Mouse (Mus musculus) stomach, embryonic 14.5 days (tissue): Measurements from ENCODE around the gene Foxg1. TPM values are rescaled to one million over a fixed set of nuclear protein-coding genes. Genes with fewer than 3 reads are reported as not detected.
A peak's percentile ranks its signal among the peaks of the same experiment; 100 is the strongest.

Experiments used
- ATAC-seq: fragments of 200-750 bp; cut with Nextera tagmentation; 2 replicates; pipeline ENCODE4 v1.8.0; 2017; ENCODE audit warnings: low read depth, moderate TSS enrichment; ENCODE audit not compliant: insufficient number of reproducible peaks, insufficient read depth, low FRiP score
- H3K27ac ChIP-seq: fragments of 300-500 bp; sonication (generic); 2 replicates; pipeline ENCODE4 v1.5.1; 2014; ENCODE audit warnings: mild to moderate bottlenecking, low read length, moderate library complexity, mixed read lengths
- H3K27me3 ChIP-seq: fragments of 300-500 bp; sonication (generic); 2 replicates; pipeline ENCODE4 v1.6.1; 2014; ENCODE audit warnings: low read length, control low read depth, mixed read lengths; ENCODE audit not compliant: control insufficient read depth, insufficient read depth
- H3K36me3 ChIP-seq: fragments of 300-500 bp; sonication (generic); 2 replicates; pipeline ENCODE4 v1.6.1; 2014; ENCODE audit warnings: mild to moderate bottlenecking, control low read depth, low read length, moderate library complexity, mixed read lengths; ENCODE audit not compliant: control insufficient read depth, insufficient read depth
- H3K4me1 ChIP-seq: fragments of 300-500 bp; sonication (generic); 2 replicates; pipeline ENCODE4 v1.6.1; 2014; ENCODE audit warnings: low read length, control low read depth, mixed read lengths; ENCODE audit not compliant: control insufficient read depth, insufficient read depth
- H3K4me2 ChIP-seq: fragments of 300-500 bp; sonication (generic); replicated peaks from 2 replicates; pipeline ENCODE4 v1.6.1; 2014; ENCODE audit warnings: low read depth, low read length, control low read depth
- H3K4me3 ChIP-seq: fragments of 300-500 bp; sonication (generic); 2 replicates; pipeline ENCODE4 v1.5.1; 2014; ENCODE audit warnings: low read depth, low read length, control low read depth
- H3K9ac ChIP-seq: fragments of 300-500 bp; sonication (generic); replicated peaks from 2 replicates; pipeline ENCODE4 v1.6.1; 2014; ENCODE audit warnings: low read depth, mild to moderate bottlenecking, control low read depth, low read length, moderate library complexity, mixed read lengths
- H3K9me3 ChIP-seq: fragments of 300-500 bp; sonication (generic); 2 replicates; pipeline ENCODE4 v1.6.1; 2016; ENCODE audit warnings: low read depth, low read length, control low read depth; ENCODE audit not compliant: control insufficient read depth
- WGBS: fragments of 180-500 bp; shearing (Covaris S2); extraction: QIAGEN DNeasy Blood & Tissue Kit; methylation state at CpG from one replicate; pipeline ENCODE4 v1.1.7; 2014; 5-methylcytosine and 5-hydroxymethylcytosine counted together
- polyA plus RNA-seq: library from polyadenylated mRNA; unstranded; fragments of >200 nt; fragmentation: Nextera tagmentation; extraction: Ambion mirVana; gene quantifications from 2 replicates; pipeline ENCODE4 v1.2.1, GENCODE M21; 2014

The Foxg1 gene
- polyA plus RNA-seq, 1 experiment from 2014 or later: not detected

DNA sequence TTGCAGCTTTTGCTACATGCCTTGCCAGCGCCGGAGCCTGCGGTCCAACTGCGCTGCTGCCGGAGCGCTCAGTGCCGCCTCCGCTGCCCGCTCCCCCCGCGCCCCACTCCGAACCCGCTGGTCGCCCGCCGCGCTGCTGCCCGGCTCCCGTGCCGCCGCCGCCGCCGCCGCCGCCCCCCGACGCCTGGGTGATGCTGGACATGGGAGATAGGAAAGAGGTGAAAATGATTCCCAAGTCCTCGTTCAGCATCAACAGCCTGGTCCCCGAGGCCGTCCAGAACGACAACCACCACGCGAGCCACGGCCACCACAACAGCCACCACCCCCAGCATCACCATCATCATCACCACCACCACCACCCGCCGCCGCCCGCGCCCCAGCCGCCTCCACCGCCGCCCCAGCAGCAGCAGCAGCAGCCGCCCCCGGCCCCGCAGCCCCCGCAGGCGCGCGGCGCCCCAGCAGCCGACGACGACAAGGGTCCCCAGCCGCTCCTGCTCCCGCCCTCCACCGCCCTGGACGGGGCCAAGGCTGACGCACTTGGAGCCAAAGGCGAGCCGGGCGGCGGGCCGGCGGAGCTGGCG lies 1.9 kb downstream of the Foxg1 start:
- Histone ChIP-seq H3K9me3 (no peaks in the 10 kb centered on the region), H3K9ac (no peak overlapping the region), H3K4me2 (peak overlapping the region; percentile 41; the same call in 1 of the 2 replicates), H3K36me3 (no peaks in the 10 kb centered on the region), H3K27me3 (peaks cover 53% of the 10 kb centered on the region), H3K4me3 (0 out of 2 replicates have a peak overlapping the region, but pooled peaks have one; percentile 25), H3K4me1 (0 out of 2 replicates have a peak, but pooled peaks cover 7% of the 10 kb centered on the region), H3K27ac (no peak overlapping the region)
- ATAC-seq: no peak
- WGBS: 1% methylated on average over 57 of the region's 66 CpGs

DNA sequence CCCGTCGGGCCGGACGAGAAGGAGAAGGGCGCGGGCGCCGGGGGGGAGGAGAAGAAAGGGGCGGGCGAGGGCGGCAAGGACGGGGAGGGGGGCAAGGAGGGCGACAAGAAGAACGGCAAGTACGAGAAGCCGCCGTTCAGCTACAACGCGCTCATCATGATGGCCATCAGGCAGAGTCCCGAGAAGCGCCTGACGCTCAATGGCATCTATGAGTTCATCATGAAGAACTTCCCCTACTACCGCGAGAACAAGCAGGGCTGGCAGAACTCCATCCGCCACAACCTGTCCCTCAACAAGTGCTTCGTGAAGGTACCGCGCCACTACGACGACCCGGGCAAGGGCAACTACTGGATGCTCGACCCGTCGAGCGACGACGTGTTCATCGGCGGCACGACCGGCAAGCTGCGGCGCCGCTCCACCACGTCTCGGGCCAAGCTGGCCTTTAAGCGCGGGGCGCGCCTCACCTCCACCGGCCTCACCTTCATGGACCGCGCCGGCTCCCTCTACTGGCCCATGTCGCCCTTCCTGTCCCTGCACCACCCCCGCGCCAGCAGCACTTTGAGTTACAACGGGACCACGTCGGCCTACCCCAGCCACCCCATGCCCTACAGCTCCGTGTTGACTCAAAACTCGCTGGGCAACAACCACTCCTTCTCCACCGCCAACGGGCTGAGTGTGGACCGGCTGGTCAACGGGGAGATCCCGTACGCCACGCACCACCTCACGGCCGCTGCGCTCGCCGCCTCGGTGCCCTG lies 2.6 kb downstream of the Foxg1 start, which contains the start of gene Gm43517:
Gm43517 (plus strand) TSS at position 299 of the 755 bp plus-strand sequence.
- under 1% methylated on average over 66 of the region's 75 CpGs for WGBS
- Histone ChIP-seq H3K9me3 (no peaks in the 10 kb centered on the region), H3K36me3 (no peaks in the 10 kb centered on the region), H3K4me2 (peak within 1 kb of the TSS; percentile 41), H3K27me3 (peaks cover 52% of the 10 kb centered on the region), H3K4me3 (peak within 1 kb of the TSS; percentile 25; the same call in 1 of the 2 replicates), H3K4me1 (0 out of 2 replicates have a peak, but pooled peaks cover 7% of the 10 kb centered on the region), H3K9ac (no peak within 1 kb of the TSS), H3K27ac (no peak within 1 kb of the TSS)
- ATAC-seq: peak; percentile 21; the same call in 1 of the 2 replicates

DNA sequence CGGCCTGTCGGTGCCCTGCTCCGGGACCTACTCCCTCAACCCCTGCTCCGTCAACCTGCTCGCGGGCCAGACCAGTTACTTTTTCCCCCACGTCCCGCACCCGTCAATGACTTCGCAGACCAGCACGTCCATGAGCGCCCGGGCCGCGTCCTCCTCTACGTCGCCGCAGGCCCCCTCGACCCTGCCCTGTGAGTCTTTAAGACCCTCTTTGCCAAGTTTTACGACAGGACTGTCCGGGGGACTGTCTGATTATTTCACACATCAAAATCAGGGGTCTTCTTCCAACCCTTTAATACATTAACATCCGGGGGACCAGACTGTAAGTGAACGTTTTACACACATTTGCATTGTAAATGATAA lies 3.2 kb downstream of the Foxg1 start:
- Histone ChIP-seq H3K9ac (no peak overlapping the region), H3K27me3 (peaks cover 53% of the 10 kb centered on the region), H3K4me1 (0 out of 2 replicates have a peak, but pooled peaks cover 7% of the 10 kb centered on the region), H3K9me3 (no peaks in the 10 kb centered on the region), H3K4me3 (no peak overlapping the region), H3K36me3 (no peaks in the 10 kb centered on the region), H3K27ac (no peak overlapping the region), H3K4me2 (no peak overlapping the region)
- ATAC-seq: no peak
- 2% methylated on average over 23 of the region's 23 CpGs for WGBS

DNA sequence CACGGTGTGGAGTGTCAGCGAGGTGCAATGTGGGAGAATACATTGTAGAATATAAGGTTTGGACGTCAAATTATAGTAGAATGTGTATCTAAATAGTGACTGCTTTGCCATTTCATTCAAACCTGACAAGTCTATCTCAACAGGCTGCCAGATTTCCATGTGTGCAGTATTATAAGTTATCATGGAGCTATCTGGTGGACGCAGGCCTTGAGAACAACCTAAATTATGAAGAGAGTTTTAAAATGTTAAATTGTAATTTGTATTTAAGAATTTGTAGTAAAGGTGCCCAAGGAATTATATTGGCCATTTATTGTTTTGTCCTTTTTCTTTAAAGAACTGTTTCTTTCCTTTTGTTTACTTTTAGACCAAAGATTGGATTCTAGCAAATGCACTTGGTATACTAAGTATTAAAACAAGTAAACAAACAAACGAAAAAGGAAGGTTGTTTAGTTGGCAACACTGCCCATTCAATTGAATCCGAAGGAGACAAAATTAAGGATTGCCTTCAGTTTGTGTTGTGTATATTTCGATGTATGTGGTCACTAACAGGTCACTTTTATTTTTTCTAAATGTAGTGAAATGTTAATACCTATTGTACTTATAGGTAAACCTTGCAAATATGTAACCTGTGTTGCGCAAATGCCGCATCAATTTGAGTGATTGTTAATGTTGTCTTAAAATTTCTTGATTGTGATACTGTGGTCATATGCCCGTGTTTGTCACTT lies 3.8 kb downstream of the Foxg1 start:
- H3K27me3 ChIP-seq: peaks cover 56% of the 10 kb centered on the region
- no peaks in the 10 kb centered on the region for H3K36me3 ChIP-seq
- no peak for ATAC-seq
- 0 out of 2 replicates have a peak, but pooled peaks cover 7% of the 10 kb centered on the region for H3K4me1 ChIP-seq
- no peak overlapping the region for H3K9ac ChIP-seq
- no peaks in the 10 kb centered on the region for H3K9me3 ChIP-seq
- no peak overlapping the region for H3K4me2 ChIP-seq
- H3K4me3 ChIP-seq: no peak overlapping the region
- WGBS: 16% methylated on average over 10 of the region's 10 CpGs
- no peak overlapping the region for H3K27ac ChIP-seq

DNA sequence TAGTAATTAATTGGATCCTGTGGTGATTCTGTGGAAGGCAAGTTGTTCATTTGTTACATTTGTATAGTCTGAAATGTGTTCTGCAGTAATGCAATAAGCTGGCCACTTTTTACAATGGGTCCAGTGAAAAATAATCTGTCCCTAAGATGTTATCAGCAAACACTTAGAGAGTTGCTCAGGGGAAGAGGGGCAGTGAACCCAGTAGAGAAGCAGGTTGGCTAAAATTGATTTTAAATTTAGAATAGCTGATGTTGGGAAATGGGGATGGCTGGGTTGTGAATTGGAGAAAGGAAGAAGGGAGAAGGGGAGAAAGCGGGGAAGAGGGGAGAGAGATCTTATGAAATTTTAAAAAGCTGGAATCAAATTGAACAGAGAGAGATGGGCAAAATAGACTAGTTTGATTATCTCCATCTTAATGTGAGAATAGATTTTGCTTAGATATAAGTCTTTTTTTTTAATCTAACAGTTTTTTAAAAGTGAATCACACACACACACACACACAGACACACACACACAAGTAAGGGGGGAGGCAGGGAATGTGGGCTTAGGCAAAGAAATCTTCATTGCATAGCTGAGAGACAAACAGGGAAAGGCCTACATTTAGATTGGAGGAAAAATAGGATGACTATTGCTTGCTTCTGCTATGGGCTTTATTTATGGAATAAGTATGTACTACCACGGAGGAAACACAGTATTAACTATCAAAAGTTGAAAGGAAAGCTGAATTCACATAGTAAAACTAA lies 5.6 kb downstream of the Foxg1 start:
- Histone ChIP-seq H3K27me3 (peaks cover 63% of the 10 kb centered on the region), H3K4me2 (no peak overlapping the region), H3K4me3 (no peak overlapping the region), H3K9ac (no peak overlapping the region), H3K9me3 (no peaks in the 10 kb centered on the region), H3K4me1 (0 out of 2 replicates have a peak, but pooled peaks cover 6% of the 10 kb centered on the region), H3K36me3 (no peaks in the 10 kb centered on the region), H3K27ac (no peak overlapping the region)
- 8% methylated on average over 2 of the region's 2 CpGs for WGBS
- no peak for ATAC-seq

DNA sequence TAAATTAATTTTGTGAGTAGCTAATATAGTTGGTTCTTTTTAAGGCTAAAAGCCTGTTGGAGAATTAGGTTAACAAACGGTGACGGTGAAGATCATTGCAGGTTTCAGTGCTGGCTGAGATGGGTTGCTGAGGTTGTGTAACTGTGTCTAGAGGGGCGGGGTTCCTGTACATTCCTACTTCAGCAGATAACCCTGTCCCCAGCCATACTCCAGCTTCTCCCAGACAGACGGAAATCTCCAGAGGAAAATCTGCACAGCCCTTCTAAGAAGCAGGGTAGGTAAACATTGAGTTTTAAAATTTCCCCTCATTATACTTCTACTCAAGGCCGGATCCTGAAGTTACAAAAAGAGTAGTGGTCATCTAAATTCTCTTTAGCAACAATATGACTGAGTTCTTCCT lies 7.2 kb downstream of the Foxg1 start:
- no peaks in the 10 kb centered on the region for H3K4me1 ChIP-seq
- no peak overlapping the region for H3K9ac ChIP-seq
- H3K36me3 ChIP-seq: no peaks in the 10 kb centered on the region
- H3K4me2 ChIP-seq: no peak overlapping the region
- no peak overlapping the region for H3K27ac ChIP-seq
- no peaks in the 10 kb centered on the region for H3K9me3 ChIP-seq
- 5% methylated on average over 5 of the region's 5 CpGs for WGBS
- peaks cover 55% of the 10 kb centered on the region for H3K27me3 ChIP-seq
- H3K4me3 ChIP-seq: no peak overlapping the region
- ATAC-seq: no peak

- Histone ChIP-seq H3K9ac (no peak overlapping the region), H3K27ac (no peak overlapping the region), H3K9me3 (no peaks in the 10 kb centered on the region), H3K27me3 (peaks cover 55% of the 10 kb centered on the region), H3K4me3 (no peak overlapping the region), H3K4me2 (no peak overlapping the region), H3K36me3 (no peaks in the 10 kb centered on the region), H3K4me1 (no peaks in the 10 kb centered on the region)
- 4% methylated on average over 13 of the region's 13 CpGs for WGBS
- no peak for ATAC-seq
Measured at GRCm38 (mm10) chr12:49390257-49390656, 7.8 kb downstream of the Foxg1 start.

- H3K27ac ChIP-seq: no peak overlapping the region
- WGBS: 2% methylated on average over 9 of the region's 9 CpGs
- H3K9ac ChIP-seq: no peak overlapping the region
- no peaks in the 10 kb centered on the region for H3K36me3 ChIP-seq
- no peaks in the 10 kb centered on the region for H3K9me3 ChIP-seq
- ATAC-seq: no peak
- peak overlapping the region; percentile 1; the same call in 1 of the 2 replicates for H3K4me3 ChIP-seq
- H3K4me2 ChIP-seq: peak overlapping the region; percentile 27
- H3K4me1 ChIP-seq: no peaks in the 10 kb centered on the region
- H3K27me3 ChIP-seq: peaks cover 50% of the 10 kb centered on the region
Measured at GRCm38 (mm10) chr12:49390926-49391304, 8.5 kb downstream of the Foxg1 start.
